Mouse (Mus musculus) E14TG2a.4 (cell line): ENCODE measurements at regions not wholly inside any gene's neighbourhood (a gene's known extent, or its start where the extent isn't known, plus 50 kb on each side); places are given as distances from the start of the nearest gene placed in this dataset.

ENCODE experiments used
- H3K27me3 ChIP-seq: 2 replicates; pipeline ENCODE4 v1.6.1; 2014; ENCODE audit warnings: low read length, control low read depth; ENCODE audit not compliant: insufficient read depth
- H3K36me3 ChIP-seq: 2 replicates; pipeline ENCODE4 v1.6.1; 2014; ENCODE audit warnings: low read length, control low read depth; ENCODE audit not compliant: insufficient read depth
- H3K4me1 ChIP-seq: replicated peaks from 2 replicates; pipeline ENCODE4 v1.6.1; 2014; ENCODE audit warnings: low read depth, low read length, control low read depth
- H3K4me3 ChIP-seq: replicated peaks from 2 replicates; pipeline ENCODE4 v1.5.1; 2014; ENCODE audit warnings: mild to moderate bottlenecking, low read length
- H3K9me3 ChIP-seq: 2 replicates; pipeline ENCODE4 v1.6.1; 2014; ENCODE audit warnings: low read length, control low read depth
- CTCF ChIP-seq: conservative IDR thresholded peaks from 2 replicates; pipeline ENCODE4 v1.5.1; 2014; ENCODE audit warnings: low read length
- NANOG ChIP-seq: IDR thresholded peaks from 2 replicates; pipeline ENCODE4 v1.6.1; 2014; ENCODE audit warnings: borderline replicate concordance, low read length, mixed read lengths
- POU5F1 ChIP-seq: IDR thresholded peaks from 2 replicates; pipeline ENCODE4 v1.6.1; 2014; ENCODE audit warnings: low read length, borderline replicate concordance

DNA sequence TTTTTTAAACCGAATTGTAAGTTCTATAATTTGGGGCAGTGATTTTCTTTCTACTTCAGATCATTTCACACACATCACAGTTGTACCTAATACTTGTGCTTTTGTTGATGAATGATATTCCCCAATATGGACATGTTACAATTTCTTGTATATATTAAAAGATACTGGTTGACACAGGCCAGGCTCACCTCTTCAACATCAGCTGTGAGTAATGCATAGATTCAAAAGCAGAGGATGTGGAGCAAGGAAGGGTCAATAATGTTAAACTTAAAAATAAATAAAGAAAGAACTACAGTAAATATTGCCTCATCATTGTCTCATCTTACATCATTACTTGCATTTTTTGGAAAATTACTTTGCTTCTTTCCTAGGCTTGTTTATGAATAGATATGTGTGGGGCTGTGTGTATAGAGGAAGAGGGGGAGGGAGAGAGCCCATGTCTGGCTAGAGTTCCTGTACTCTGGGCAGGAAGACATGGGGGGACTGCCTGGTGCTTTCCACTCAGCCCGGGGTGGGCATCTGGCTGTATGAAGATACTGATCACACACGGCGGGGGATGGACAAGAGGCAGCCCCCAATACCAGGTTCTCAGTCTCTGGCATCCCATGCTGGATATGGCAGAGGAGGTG lies 490.1 kb downstream of the Gm6377 start:
- TF ChIP-seq CTCF, result no peak
- no peak for TF ChIP-seq NANOG
- TF ChIP-seq POU5F1, result no peak
- H3K9me3 ChIP-seq, result no peaks in the 10 kb centered on the region
- H3K36me3 ChIP-seq, result no peaks in the 10 kb centered on the region
- no peaks in the 10 kb centered on the region for H3K27me3 ChIP-seq
- no peak overlapping the region for H3K4me3 ChIP-seq
- H3K4me1 ChIP-seq, result no peaks in the 10 kb centered on the region

DNA sequence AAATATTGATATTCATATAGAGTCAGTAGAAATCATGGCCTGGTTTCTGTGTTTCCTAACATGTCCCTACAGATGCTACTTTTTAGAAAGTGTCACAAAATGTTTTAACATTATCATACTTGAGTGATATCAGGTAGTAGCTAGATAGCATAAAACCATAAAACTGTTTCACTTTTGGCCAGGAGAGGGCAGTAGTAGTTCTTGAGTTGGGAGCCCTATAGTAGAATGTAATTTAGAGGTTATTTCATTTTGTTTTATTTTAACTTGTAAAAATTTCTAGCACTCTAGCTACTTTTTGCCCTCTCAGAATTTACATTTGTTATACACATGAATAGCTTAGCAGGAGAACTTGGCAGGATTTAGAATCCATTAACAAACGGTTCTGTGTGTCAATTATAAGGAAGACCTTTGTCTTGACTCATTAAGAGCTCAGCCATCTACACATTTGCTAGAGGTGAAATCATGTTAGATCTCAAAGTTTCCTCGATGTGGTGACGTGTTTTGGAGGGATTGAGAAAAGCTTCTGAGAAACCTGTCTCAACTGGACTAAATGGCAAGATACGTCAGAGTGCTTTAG lies 538.5 kb downstream of the Gm6377 start:
- TF ChIP-seq NANOG (no peak), CTCF (peak; percentile 10; the same call in 1 of the 2 replicates), POU5F1 (no peak)
- no peak overlapping the region for H3K4me3 ChIP-seq
- H3K36me3 ChIP-seq, result no peaks in the 10 kb centered on the region
- H3K4me1 ChIP-seq, result no peaks in the 10 kb centered on the region
- H3K27me3 ChIP-seq, result no peaks in the 10 kb centered on the region
- no peaks in the 10 kb centered on the region for H3K9me3 ChIP-seq

- Histone ChIP-seq H3K4me1 (no peaks in the 10 kb centered on the region), H3K4me3 (no peak overlapping the region), H3K27me3 (no peaks in the 10 kb centered on the region), H3K9me3 (no peaks in the 10 kb centered on the region), H3K36me3 (no peaks in the 10 kb centered on the region)
- TF ChIP-seq POU5F1 (no peak), NANOG (no peak), CTCF (no peak)
Observed at GRCm38 (mm10) chrX:109735967-109736366, 539.4 kb downstream of the Gm6377 start.
